Mouse (Mus musculus): ENCODE measurements around the gene Cap2.
A peak's percentile ranks its signal among the peaks of the same experiment; 100 is the strongest.

Cap2 gene

GRCm38 (mm10) chr13:46501800-46502389 is at the start of gene Cap2:
TSS of gene Cap2 (plus strand) at chr13:46501848.
- DNase-seq (ENCODE audit: low spot score): peak; percentile 73

GRCm38 (mm10) chr13:46459546-46459945 is 42.1 kb upstream of the Cap2 start:
- DNase-seq (ENCODE audit: low spot score): no peak

GRCm38 (mm10) chr13:46462280-46462679 is 39.4 kb upstream of the Cap2 start:
- DNase-seq (ENCODE audit: low spot score): no peak

GRCm38 (mm10) chr13:46463764-46464163 is 37.9 kb upstream of the Cap2 start:
- DNase-seq (ENCODE audit: low spot score): no peak

- no peak for DNase-seq (ENCODE audit: low spot score)
Measured at GRCm38 (mm10) chr13:46468251-46468650, 33.4 kb upstream of the Cap2 start.

- DNase-seq (ENCODE audit: low spot score): no peak
Measured at GRCm38 (mm10) chr13:46469536-46469935, 32.1 kb upstream of the Cap2 start.

- no peak for DNase-seq (ENCODE audit: low spot score)
Measured at GRCm38 (mm10) chr13:46481271-46481670, 20.4 kb upstream of the Cap2 start.

- no peak for DNase-seq (ENCODE audit: low spot score)
Measured at GRCm38 (mm10) chr13:46485605-46486004, 16.0 kb upstream of the Cap2 start.

- no peak for DNase-seq (ENCODE audit: low spot score)
Measured at GRCm38 (mm10) chr13:46488166-46488565, 13.5 kb upstream of the Cap2 start.

- no peak for DNase-seq (ENCODE audit: low spot score)
Measured at GRCm38 (mm10) chr13:46490644-46491043, 11.0 kb upstream of the Cap2 start.

GRCm38 (mm10) chr13:46502390-46502891 is 793 bp downstream of the Cap2 start:
- peak; percentile 25 for DNase-seq (ENCODE audit: low spot score)

GRCm38 (mm10) chr13:46507944-46508343 is 6.3 kb downstream of the Cap2 start:
- DNase-seq (ENCODE audit: low spot score): no peak

GRCm38 (mm10) chr13:46508823-46509222 is 7.2 kb downstream of the Cap2 start:
- DNase-seq (ENCODE audit: low spot score): no peak

- DNase-seq (ENCODE audit: low spot score): no peak
Measured at GRCm38 (mm10) chr13:46510460-46510859, 8.8 kb downstream of the Cap2 start.

- no peak for DNase-seq (ENCODE audit: low spot score)
Measured at GRCm38 (mm10) chr13:46514484-46514883, 12.8 kb downstream of the Cap2 start.

- no peak for DNase-seq (ENCODE audit: low spot score)
Measured at GRCm38 (mm10) chr13:46515120-46515523, 13.5 kb downstream of the Cap2 start.

- no peak for DNase-seq (ENCODE audit: low spot score)
Measured at GRCm38 (mm10) chr13:46515524-46515923, 13.9 kb downstream of the Cap2 start.

- no peak for DNase-seq (ENCODE audit: low spot score)
Measured at GRCm38 (mm10) chr13:46516183-46516582, 14.5 kb downstream of the Cap2 start.

GRCm38 (mm10) chr13:46517211-46517685 is 15.6 kb downstream of the Cap2 start:
- no peak for DNase-seq (ENCODE audit: low spot score)

GRCm38 (mm10) chr13:46521482-46521881 is 19.8 kb downstream of the Cap2 start:
- DNase-seq (ENCODE audit: low spot score): no peak

GRCm38 (mm10) chr13:46522798-46523197 is 21.1 kb downstream of the Cap2 start:
- no peak for DNase-seq (ENCODE audit: low spot score)

- DNase-seq (ENCODE audit: low spot score): no peak
Measured at GRCm38 (mm10) chr13:46523235-46523634, 21.6 kb downstream of the Cap2 start.

- no peak for DNase-seq (ENCODE audit: low spot score)
Measured at GRCm38 (mm10) chr13:46523712-46524111, 22.1 kb downstream of the Cap2 start.

Data from T-cell, adult 2 months (primary cell).